Mouse (Mus musculus): ENCODE results near the gene Mef2c.

- no peak for TF ChIP-seq TCF12 (IDR thresholded peaks at IDR 0.05; ENCODE audit: insufficient read depth, poor library complexity, severe bottlenecking)
- TF ChIP-seq POLR2A (IDR thresholded peaks at IDR 0.05; ENCODE audit: insufficient read length, low read depth): no peak
- TF ChIP-seq MAX (IDR thresholded peaks at IDR 0.05; ENCODE audit: low read depth): no peak
- no peak for TF ChIP-seq MYOG (IDR thresholded peaks at IDR 0.05; ENCODE audit: control insufficient read depth in 1 of 3, insufficient read depth in 1 of 3, insufficient read length in 2 of 3, low read depth in 2 of 3)
These were observed 75.6 kb downstream of the Mef2c start for GRCm38 (mm10) chr13:83579410-83579809.
